Mouse (Mus musculus) telencephalon, adult 2 months (tissue): Measurements from ENCODE around the gene Commd4.

Experiments
- DNase-seq: peaks from one replicate; pipeline ENCODE4 v3.0.0-alpha.2; 2011; ENCODE audit warnings: low read depth, low spot score

The Commd4 gene

GRCm38 (mm10) chr9:57141417-57142353 lies 16.4 kb downstream of the Commd4 start:
- no peak for DNase-seq

GRCm38 (mm10) chr9:57139571-57139970 lies 18.6 kb downstream of the Commd4 start:
- DNase-seq: no peak

- DNase-seq: no peak
These were observed 19.0 kb downstream of the Commd4 start for GRCm38 (mm10) chr9:57139110-57139509.

GRCm38 (mm10) chr9:57138507-57138906 lies 19.6 kb downstream of the Commd4 start:
- no peak for DNase-seq

- no peak for DNase-seq
These were observed 20.4 kb downstream of the Commd4 start for GRCm38 (mm10) chr9:57137777-57138176.

GRCm38 (mm10) chr9:57137246-57137645 lies 20.9 kb downstream of the Commd4 start:
- no peak for DNase-seq

GRCm38 (mm10) chr9:57130577-57131433 lies 27.3 kb downstream of the Commd4 start, which contains the start of gene Man2c1:
Gene Man2c1 (plus strand): TSS chr9:57130690.
- DNase-seq: peak; percentile 96

- no peak for DNase-seq
These were observed 28.5 kb downstream of the Commd4 start for GRCm38 (mm10) chr9:57129641-57130040.

GRCm38 (mm10) chr9:57117261-57117755 lies 40.8 kb downstream of the Commd4 start:
- no peak for DNase-seq
